Mouse (Mus musculus) CH12.LX (cell line): ENCODE measurements around the gene Gm10203. TPM values are rescaled to one million over a fixed set of nuclear protein-coding genes. Genes with fewer than 3 reads are reported as not detected.

Experiments used
- DNase-seq: peaks from one replicate; pipeline ENCODE4 v3.0.0-alpha.2; 2013; ENCODE audit errors: extremely low read depth
- H3K27ac ChIP-seq: 2 replicates; pipeline ENCODE4 v1.5.1; 2012; ENCODE audit warnings: low read depth, mild to moderate bottlenecking, control low read depth, moderate library complexity; ENCODE audit not compliant: insufficient read depth
- H3K27me3 ChIP-seq: replicated peaks from 2 replicates; pipeline ENCODE3; 2012; ENCODE audit warnings: inconsistent platforms
- H3K36me3 ChIP-seq, 2 experiments: replicated peaks in 1 of 2; 2 replicates each; pipeline versions ENCODE3 to v1.6.1; 2012; ENCODE audit warnings: inconsistent platforms in 1 of 2, low read length in 1 of 2, mild to moderate bottlenecking in 1 of 2, mixed read lengths in 1 of 2, moderate library complexity in 1 of 2; ENCODE audit not compliant: control insufficient read depth in 1 of 2, insufficient read depth in 1 of 2
- H3K4me1 ChIP-seq, 2 experiments: 2 replicates each; pipeline ENCODE4 v1.6.1; 2012; ENCODE audit warnings: inconsistent platforms in 1 of 2, moderate library complexity in 1 of 2; ENCODE audit not compliant: insufficient read depth in 2 of 2, control insufficient read depth in 1 of 2
- H3K4me2 ChIP-seq: 2 replicates; pipeline ENCODE4 v1.6.1; 2012; ENCODE audit warnings: low read depth, mild to moderate bottlenecking, control low read depth; ENCODE audit not compliant: poor library complexity, insufficient read depth, severe bottlenecking
- H3K4me3 ChIP-seq, 3 experiments: fragments of 150-350 bp in 1 of 3; sonication (generic) in 1 of 3; replicated peaks in 1 of 3; 2 replicates each; pipeline versions ENCODE3 to v1.5.1; 2011 to 2012; ENCODE audit warnings: low read depth in 2 of 3, low read length in 2 of 3, mild to moderate bottlenecking in 2 of 3, moderate library complexity in 2 of 3, control low read depth in 1 of 3, improper control_type of control experiment in 1 of 3, inconsistent platforms in 1 of 3, mixed read lengths in 1 of 3; ENCODE audit not compliant: poor library complexity in 1 of 3
- H3K79me2 ChIP-seq: replicated peaks from 2 replicates; pipeline ENCODE4 v1.6.1; 2012; ENCODE audit warnings: mild to moderate bottlenecking, moderate library complexity; ENCODE audit not compliant: control insufficient read depth, poor library complexity, insufficient read depth, severe bottlenecking; ENCODE audit errors: extremely low read depth
- H3K9ac ChIP-seq: 2 replicates; pipeline ENCODE4 v1.6.1; 2012; ENCODE audit warnings: low read depth, mild to moderate bottlenecking, control low read depth, moderate library complexity; ENCODE audit not compliant: insufficient read depth
- H3K9me3 ChIP-seq: replicated peaks from 2 replicates; pipeline ENCODE3; 2012; ENCODE audit warnings: low read length, inconsistent platforms, mixed read lengths
- CHD1 ChIP-seq: IDR thresholded peaks from 2 replicates; pipeline ENCODE4 v1.6.1; 2012; ENCODE audit warnings: low read depth, low read length, improper control_type of control experiment, inconsistent platforms
- CHD2 ChIP-seq: IDR thresholded peaks from 2 replicates; pipeline ENCODE4 v1.6.1; 2011; ENCODE audit warnings: low read length, improper control_type of control experiment
- CTCF ChIP-seq, 2 experiments: IDR thresholded peaks in 1 of 2; conservative IDR thresholded peaks in 1 of 2; 2 replicates each; pipeline ENCODE4 v1.5.1; 2011 to 2012; ENCODE audit warnings: low read depth in 2 of 2, low read length in 2 of 2, improper control_type of control experiment in 1 of 2, inconsistent platforms in 1 of 2, mild to moderate bottlenecking in 1 of 2, moderate library complexity in 1 of 2
- EP300 ChIP-seq: IDR thresholded peaks from 2 replicates; pipeline ENCODE4 v1.6.1; 2011; ENCODE audit warnings: low read length, improper control_type of control experiment
- GABPA ChIP-seq: IDR thresholded peaks from 2 replicates; pipeline ENCODE4 v1.6.1; 2012; ENCODE audit warnings: low read depth, low read length, improper control_type of control experiment, inconsistent platforms; ENCODE audit not compliant: insufficient replicate concordance
- HCFC1 ChIP-seq: IDR thresholded peaks from 2 replicates; pipeline ENCODE4 v1.6.1; 2012; ENCODE audit warnings: low read depth, mild to moderate bottlenecking, inconsistent platforms, low read length, improper control_type of control experiment
- IRF4 ChIP-seq: IDR thresholded peaks from 2 replicates; pipeline ENCODE4 v1.6.1; 2014; ENCODE audit warnings: low read depth, mild to moderate bottlenecking, inconsistent platforms, low read length, improper control_type of control experiment
- MAFK ChIP-seq: IDR thresholded peaks from 2 replicates; pipeline ENCODE4 v1.6.1; 2011; ENCODE audit warnings: low read length, improper control_type of control experiment; ENCODE audit not compliant: insufficient replicate concordance
- MAX ChIP-seq: IDR thresholded peaks from 2 replicates; pipeline ENCODE4 v1.6.1; 2011; ENCODE audit warnings: low read length, improper control_type of control experiment
- MEF2A ChIP-seq: IDR thresholded peaks from 2 replicates; pipeline ENCODE4 v1.6.1; 2014; ENCODE audit warnings: low read depth, mild to moderate bottlenecking, inconsistent platforms, low read length, improper control_type of control experiment, borderline replicate concordance
- NELFE ChIP-seq: IDR thresholded peaks from 2 replicates; pipeline ENCODE4 v1.6.1; 2011; ENCODE audit warnings: low read depth, low read length, improper control_type of control experiment
- POLR2AphosphoS2 ChIP-seq: IDR thresholded peaks from 2 replicates; pipeline ENCODE4 v1.6.1; 2011; ENCODE audit warnings: low read depth, low read length, improper control_type of control experiment
- TBP ChIP-seq: conservative IDR thresholded peaks from 2 replicates; pipeline ENCODE4 v1.6.1; 2011; ENCODE audit warnings: low read depth, low read length, improper control_type of control experiment
- USF1 ChIP-seq: IDR thresholded peaks from 2 replicates; pipeline ENCODE4 v1.6.1; 2014; ENCODE audit warnings: low read depth, mild to moderate bottlenecking, inconsistent platforms, low read length, improper control_type of control experiment
- USF2 ChIP-seq: conservative IDR thresholded peaks from 2 replicates; pipeline ENCODE4 v1.6.1; 2011; ENCODE audit warnings: low read depth, low read length, improper control_type of control experiment
- ZC3H11A ChIP-seq: IDR thresholded peaks from 2 replicates; pipeline ENCODE4 v1.6.1; 2012; ENCODE audit warnings: low read depth, mild to moderate bottlenecking, inconsistent platforms, low read length, improper control_type of control experiment
- ZMIZ1 ChIP-seq: IDR thresholded peaks from 2 replicates; pipeline ENCODE4 v1.6.1; 2012; ENCODE audit warnings: low read depth, mild to moderate bottlenecking, inconsistent platforms, low read length, improper control_type of control experiment
- dilution Hi-C: fragments of 300-500 bp; cut with MboI; formaldehyde crosslinking; loops from 2 replicates; pipeline ENCODE4 v1.14.3; 2020; ENCODE audit warnings: low sequenced_read_pairs; ENCODE audit not compliant: extremely low pct_unique_long_range_greater_than_20kb, extremely low pct_ligation_motif_present
- in situ Hi-C: fragments of 300-500 bp; cut with MboI; formaldehyde crosslinking; loops from 3 replicates; pipeline ENCODE4 v1.14.3; 2019; ENCODE audit warnings: low sequenced_read_pairs, low pct_ligation_motif_present, low pct_unique_long_range_greater_than_20kb, mixed read lengths
- polyA plus RNA-seq: library from polyadenylated mRNA; unstranded; fragments of >175 nt; gene quantifications from 2 replicates; pipeline ENCODE4 v1.2.1, GENCODE M21; 2012; ENCODE audit warnings: low read depth; ENCODE audit not compliant: insufficient read length
- total RNA-seq, 2 experiments: library from RNA; depleted of rRNA; stranded (reverse); fragments of 300-350 nt in 1 of 2; fragments of >200 nt in 1 of 2; gene quantifications; 2 replicates each; pipeline ENCODE4 v1.2.3; 2012 to 2014

The Gm10203 gene
- total and polyA plus RNA-seq, 3 experiments, result not detected

DNA sequence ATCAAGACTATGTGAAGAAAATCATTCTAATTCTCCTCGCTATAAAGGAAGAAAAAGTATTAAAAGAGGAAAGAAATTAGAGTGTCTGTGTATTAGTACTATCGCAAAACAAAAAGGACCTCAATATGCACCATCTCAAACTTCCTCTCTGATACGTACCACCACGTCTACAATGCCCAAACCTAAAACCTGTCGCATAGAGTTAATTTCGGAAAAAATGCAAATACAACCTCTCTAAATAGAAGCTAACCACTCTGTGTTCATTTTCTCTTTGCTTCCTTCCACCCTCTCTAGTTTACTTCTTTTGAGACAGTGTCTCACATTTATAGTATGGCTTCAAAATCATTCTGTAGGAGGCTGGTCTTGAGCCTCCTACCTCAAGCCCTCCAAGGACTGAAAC is 37.6 kb upstream of the Gm10203 start (continued):
- TF ChIP-seq ZMIZ1 (no peak), USF2 (no peak), GABPA (no peak), USF1 (no peak), IRF4 (0 out of 2 replicates have a peak, but pooled peaks have one; percentile 29)

DNA sequence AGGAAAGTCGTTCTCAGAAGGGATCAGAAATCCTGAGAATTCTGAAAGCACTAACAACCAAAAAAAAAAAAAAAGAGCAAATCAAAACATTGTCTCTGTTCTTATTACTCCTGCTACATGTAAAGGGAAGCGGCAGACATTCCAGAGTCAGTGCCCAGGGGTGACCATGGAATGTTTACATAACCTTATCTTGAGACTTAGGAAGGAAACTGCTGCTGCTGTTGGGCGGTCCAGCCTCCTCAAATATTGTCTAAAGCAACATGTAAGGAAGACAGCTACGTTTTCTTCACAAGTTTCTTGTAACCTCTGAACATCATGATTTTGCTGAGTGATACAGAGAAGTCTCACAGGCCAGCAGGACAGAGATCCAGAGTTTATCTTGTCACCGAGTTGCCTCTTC is 36.5 kb upstream of the Gm10203 start:
- Histone ChIP-seq H3K4me2 (peak overlapping the region; percentile 57), H3K36me3 (no peaks in the 10 kb centered on the region), H3K27ac (peak overlapping the region; percentile 19; the same call in 1 of the 2 replicates), H3K9me3 (no peaks in the 10 kb centered on the region), H3K4me1 (peaks cover 2 to 42% of the 10 kb centered on the region in 2 experiments), H3K9ac (no peak overlapping the region), H3K4me3 (no peak overlapping the region)
- in situ Hi-C loops (no loop called here), dilution Hi-C loops (no loop called here)
- DNase-seq, result no peak
- TF ChIP-seq USF1, result no peak
- TF ChIP-seq CTCF (conservative IDR thresholded peaks at IDR 0.05 in 1 of 2, IDR thresholded peaks at IDR 0.05 in 1 of 2; ENCODE audit: low read depth in 2 of 2, low read length in 2 of 2), result no peak
- no peak for TF ChIP-seq MAFK
- TF ChIP-seq ZC3H11A, result no peak
- no peak for TF ChIP-seq CHD1
- no peak for TF ChIP-seq GABPA
- TF ChIP-seq CHD2, result no peak
- no peak for TF ChIP-seq TBP
- TF ChIP-seq HCFC1, result no peak
- TF ChIP-seq MAX, result no peak
- no peak for TF ChIP-seq NELFE
- no peak for TF ChIP-seq USF2
- TF ChIP-seq, all 38 proteins: peak for 0
- peaks cover under 1% of the 10 kb centered on the region for H3K27me3 ChIP-seq
- H3K79me2 ChIP-seq, result peaks cover 22% of the 10 kb centered on the region

DNA sequence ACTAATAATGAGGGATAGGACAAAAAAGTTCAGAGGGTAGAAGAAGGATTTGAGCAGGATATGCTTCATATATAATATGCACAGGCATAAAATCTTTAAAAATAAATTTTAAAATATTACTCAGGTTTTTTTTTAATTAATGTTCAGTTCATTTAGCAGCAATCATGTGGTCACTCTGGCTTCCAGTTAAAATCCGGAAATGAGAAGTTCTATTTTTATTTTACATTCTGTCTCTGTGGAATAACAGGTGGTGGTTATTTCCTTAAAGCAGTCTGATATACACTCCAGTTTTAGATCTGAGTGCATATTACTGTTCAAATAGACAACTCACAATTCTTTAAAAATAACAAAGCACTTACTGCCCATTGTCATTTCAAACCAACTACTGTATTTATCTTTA is 35.4 kb upstream of the Gm10203 start:
- dilution Hi-C loops (no loop called here), in situ Hi-C loops (no loop called here)
- Histone ChIP-seq H3K27ac (no peak overlapping the region), H3K9me3 (no peaks in the 10 kb centered on the region), H3K4me3 (no peak overlapping the region), H3K36me3 (no peaks in the 10 kb centered on the region), H3K4me1 (peaks cover 0 to 42% of the 10 kb centered on the region in 2 experiments; a peak in 2 of 4 replicates), H3K9ac (no peak overlapping the region), H3K27me3 (peaks cover 5% of the 10 kb centered on the region), H3K4me2 (no peak overlapping the region), H3K79me2 (peaks cover 29% of the 10 kb centered on the region)
- no peak for DNase-seq
- TF ChIP-seq EP300 (peak; percentile 55), POLR2AphosphoS2 (no peak), MEF2A (peak; percentile 40; the same call in 1 of the 2 replicates)
